Mouse (Mus musculus): ENCODE measurements at regions not wholly inside any gene's neighbourhood (a gene's known extent, or its start where the extent isn't known, plus 50 kb on each side); places are given as distances from the start of the nearest gene placed in this dataset.

DNA sequence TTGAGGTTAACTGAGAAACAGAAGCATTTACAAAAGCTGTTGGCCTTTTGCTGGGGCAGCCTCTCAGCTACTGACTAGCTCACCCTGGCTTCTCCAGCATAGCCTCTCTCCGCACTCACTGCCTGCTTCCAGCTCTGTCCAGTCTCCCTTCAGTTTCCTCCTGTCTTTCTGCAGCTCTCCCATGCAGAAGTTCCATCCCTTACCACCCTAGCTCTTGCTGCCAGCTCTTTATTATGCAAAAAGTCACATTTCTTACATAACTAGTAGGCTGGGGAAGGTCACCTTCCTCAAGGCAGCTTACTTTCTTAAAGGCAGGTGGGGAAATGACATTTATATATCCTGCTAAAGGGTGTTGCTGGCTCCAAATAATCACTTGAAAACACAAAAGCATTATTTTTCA, 91.1 kb upstream of the Prok2 start:
- no peak for TF ChIP-seq POLR2A (IDR thresholded peaks at IDR 0.05; ENCODE audit: insufficient read depth, low read depth, low read length)
- no peak for TF ChIP-seq CTCF (IDR thresholded peaks at IDR 0.05)
